Comparison of ENCODE assay signal across 8 mouse cellular contexts in the genomic region with DNA sequence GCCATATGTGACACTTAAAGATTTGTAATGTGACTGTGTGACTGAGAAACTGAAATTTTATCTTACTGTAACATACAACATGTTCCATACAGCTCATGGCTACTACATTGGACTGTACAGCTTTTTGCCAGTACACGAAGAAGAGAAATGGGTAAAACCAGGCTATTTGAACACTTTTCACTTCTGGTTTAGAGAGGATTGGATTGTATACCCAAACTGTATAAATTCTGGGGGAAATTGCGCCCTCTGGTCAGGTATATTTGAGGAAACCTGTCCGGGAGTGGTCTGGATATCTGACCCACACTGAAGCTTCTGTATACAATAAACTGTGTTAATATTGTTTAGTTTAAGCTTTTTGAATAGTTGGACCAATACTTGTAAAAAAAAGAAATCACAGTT. TPM values are rescaled to one million over a fixed set of nuclear protein-coding genes. Genes with fewer than 3 reads are reported as not detected.
DNase-seq lines count a peak whose midpoint lies in the region; ATAC-seq lines count a peak whose summit lies in the region.

No protein-coding gene starts in this region.

- peak overlapping the region; percentile 64; the same call in 1 of the 2 replicates for H3K27ac ChIP-seq in liver, embryonic 12.5 days

- peak; percentile 3 for DNase-seq in thymus, postnatal 0 days (ENCODE audit: low spot score)
- DNase-seq in thymus, postnatal 4 days, result no peak
- DNase-seq in embryo, embryonic 10.5 days (ENCODE audit: low spot score), result no peak
- DNase-seq in gastrocnemius, postnatal 14 days, result no peak
- no peak for DNase-seq in right cerebral cortex, postnatal 14 days

- H3K4me1 ChIP-seq in erythroblast, embryonic 14.5 days (ENCODE audit: control insufficient read depth), result peaks cover 32% of the 10 kb centered on the region
- H3K4me1 ChIP-seq in liver, embryonic 12.5 days, result peaks cover 33% of the 10 kb centered on the region

- peak overlapping the region; percentile 78 for H3K4me2 ChIP-seq in liver, embryonic 12.5 days

- H3K9ac ChIP-seq in liver, embryonic 12.5 days, result peak overlapping the region; percentile 63; the same call in 1 of the 2 replicates

- H3K36me3 ChIP-seq in erythroblast, embryonic 14.5 days (ENCODE audit: control insufficient read depth), result peaks cover 3% of the 10 kb centered on the region
- 0 out of 2 replicates have a peak, but pooled peaks cover 3% of the 10 kb centered on the region for H3K36me3 ChIP-seq in liver, embryonic 12.5 days

- H3K27me3 ChIP-seq in erythroblast, embryonic 14.5 days (ENCODE audit: control insufficient read depth), result no peaks in the 10 kb centered on the region
- no peaks in the 10 kb centered on the region for H3K27me3 ChIP-seq in liver, embryonic 12.5 days (replicated peaks)

- peak overlapping the region; percentile 79 for H3K4me3 ChIP-seq in erythroblast, embryonic 14.5 days (replicated peaks)
- H3K4me3 ChIP-seq in liver, embryonic 12.5 days, result peak overlapping the region; percentile 99

- intact Hi-C loops in gastrocnemius, postnatal 14 days (cut with DNase I; ENCODE audit: low total_unique reads), result loop anchor here (10.0 kb wide), 1 partner anchor 48 kb away; the partner anchor contains the start of gene Phtf1

- no peaks in the 10 kb centered on the region for H3K9me3 ChIP-seq in erythroblast, embryonic 14.5 days (ENCODE audit: control insufficient read depth, low read length)
- no peaks in the 10 kb centered on the region for H3K9me3 ChIP-seq in liver, embryonic 12.5 days (replicated peaks)

- WGBS in liver, embryonic 12.5 days (ENCODE audit: insufficient replicate concordance), result 37% methylated on average over 3 of the region's 3 CpGs

- ATAC-seq in erythroblast, adult 5-6 weeks (replicated peaks; ENCODE audit: low FRiP score, poor library complexity, severe bottlenecking), result no peak
- ATAC-seq in liver, embryonic 12.5 days, result no peak

RNA-seq across cellular contexts. Expression of gene Rsbn1, which starts 2.9 kb away (rescaled TPM):
- 0.91 and 1.1 TPM in 2 replicates for polyA plus RNA-seq in erythroblast, embryonic 14.5 days (2012)
- 10.9 and 16.3 TPM in 2 replicates for total RNA-seq in erythroblast, adult 5-6 weeks (2015; ENCODE audit: low replicate concordance)
- total RNA-seq in erythroblast, adult 5-6 weeks (2017; ENCODE audit: low replicate concordance), result 13.8 and 15.0 TPM in 2 replicates
- 18.6 and 22.2 TPM in 2 replicates for polyA plus RNA-seq in thymus, postnatal 0 days (2015; fragmentation: Nextera tagmentation; extraction: Ambion mirVana)
- 6.7 and 7.2 TPM in 2 replicates for polyA plus RNA-seq in liver, embryonic 12.5 days (2016; fragmentation: Nextera tagmentation; extraction: Ambion mirVana)
- 1 to 10 TPM; 6.0 to 7.2 TPM for total RNA-seq in gastrocnemius, postnatal 14 days (2021)

RNA-seq across cellular contexts. Expression of gene Phtf1, which starts 51.1 kb away (rescaled TPM):
- polyA plus RNA-seq in erythroblast, embryonic 14.5 days (2012), result 0.10 and 0.39 TPM in 2 replicates
- total RNA-seq in erythroblast, adult 5-6 weeks (2015; ENCODE audit: low replicate concordance), result 2.7 and 3.7 TPM in 2 replicates
- 5.6 and 21.0 TPM in 2 replicates for total RNA-seq in erythroblast, adult 5-6 weeks (2017; ENCODE audit: low replicate concordance)
- 38.9 and 43.8 TPM in 2 replicates for polyA plus RNA-seq in thymus, postnatal 0 days (2015; fragmentation: Nextera tagmentation; extraction: Ambion mirVana)
- polyA plus RNA-seq in liver, embryonic 12.5 days (2016; fragmentation: Nextera tagmentation; extraction: Ambion mirVana), result 13.2 TPM in 2 replicates
- total RNA-seq in gastrocnemius, postnatal 14 days (2021), result 1 to 10 TPM; 6.1 to 6.3 TPM

RNA-seq across cellular contexts. Expression of gene Ptpn22, which starts 57.2 kb away (rescaled TPM):
- polyA plus RNA-seq in erythroblast, embryonic 14.5 days (2012), result not detected in 2 replicates
- total RNA-seq in erythroblast, adult 5-6 weeks (2015; ENCODE audit: low replicate concordance), result 53.4 and 60.0 TPM in 2 replicates
- 10.7 and 19.7 TPM in 2 replicates for total RNA-seq in erythroblast, adult 5-6 weeks (2017; ENCODE audit: low replicate concordance)
- polyA plus RNA-seq in thymus, postnatal 0 days (2015; fragmentation: Nextera tagmentation; extraction: Ambion mirVana), result 59.5 and 64.6 TPM in 2 replicates
- polyA plus RNA-seq in liver, embryonic 12.5 days (2016; fragmentation: Nextera tagmentation; extraction: Ambion mirVana), result 2.0 TPM in 2 replicates
- under 1 TPM; 0.37 to 0.75 TPM for total RNA-seq in gastrocnemius, postnatal 14 days (2021)

Comparison
In these comparisons a context has a peak if more than half of its experiments do, and no peak if none do; other contexts are left out.
1. RNA of gene Phtf1, which starts 51.1 kb away (polyA plus RNA-seq): 38.9 to 43.8 TPM in thymus, postnatal 0 days and 13.2 TPM in liver, embryonic 12.5 days; 0.10 to 0.39 TPM in erythroblast, embryonic 14.5 days; every median in the first group is over 10 times any median in the second.
2. RNA of gene Ptpn22, which starts 57.2 kb away (polyA plus RNA-seq): 59.5 to 64.6 TPM in thymus, postnatal 0 days; 2.0 TPM in liver, embryonic 12.5 days and not detected in erythroblast, embryonic 14.5 days; every median in the first group is over 10 times any median in the second.